Mouse (Mus musculus) embryo, embryonic 11 days (tissue): ENCODE measurements around the gene Hba-x.
A peak's percentile ranks its signal among the peaks of the same experiment; 100 is the strongest.
"Not testable (repeated sequence)": the region's sequence is repeated elsewhere in the genome, so short reads cannot be mapped to it uniquely, and the experiment has no call there.

ENCODE experiments used
- DNase-seq: peaks from one replicate; pipeline ENCODE4 v3.0.0-alpha.2; 2015

Hba-x gene

DNA sequence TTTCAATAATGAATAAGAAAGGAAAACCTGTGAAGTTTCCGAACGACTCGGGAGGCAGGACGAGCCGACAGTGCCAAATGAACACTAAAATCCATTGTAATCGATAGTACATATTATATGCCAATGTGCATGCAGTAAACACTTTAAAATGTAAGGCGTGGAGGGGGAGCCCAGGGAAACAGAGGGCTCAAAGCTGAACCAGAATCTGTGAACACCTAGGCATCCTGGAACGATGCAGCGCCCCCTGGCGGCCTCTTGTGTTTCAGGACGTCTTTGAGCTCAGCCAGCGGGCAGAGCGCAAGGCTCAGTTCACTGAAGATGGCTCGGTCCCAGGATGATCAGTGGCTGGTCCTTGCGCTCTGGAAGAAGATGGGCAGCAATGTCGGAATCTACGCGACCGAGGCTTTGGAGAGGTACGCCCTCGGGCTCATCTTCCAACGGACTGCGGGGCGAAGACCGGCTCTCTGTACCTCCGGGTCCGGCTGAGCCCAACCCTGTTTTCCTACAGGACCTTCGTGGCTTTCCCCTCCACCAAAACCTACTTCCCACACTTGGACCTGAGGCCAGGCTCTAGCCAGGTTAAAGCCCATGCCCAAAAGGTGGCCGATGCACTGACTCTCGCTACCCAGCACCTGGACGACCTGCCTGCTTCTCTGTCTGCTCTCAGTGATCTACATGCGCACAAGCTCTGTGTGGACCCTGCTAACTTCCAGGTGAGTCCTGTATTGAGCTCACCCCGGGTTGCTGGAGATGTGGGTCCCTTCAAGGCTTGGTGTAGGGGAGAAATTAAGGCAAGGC lies 10.7 kb downstream of the Hba-x start, which contains the start of gene Hbq1b:
Gene Hbq1b, plus strand, starts transcription at position 271 of the 798 bp plus-strand sequence.
- peak; percentile 71 for DNase-seq

DNA sequence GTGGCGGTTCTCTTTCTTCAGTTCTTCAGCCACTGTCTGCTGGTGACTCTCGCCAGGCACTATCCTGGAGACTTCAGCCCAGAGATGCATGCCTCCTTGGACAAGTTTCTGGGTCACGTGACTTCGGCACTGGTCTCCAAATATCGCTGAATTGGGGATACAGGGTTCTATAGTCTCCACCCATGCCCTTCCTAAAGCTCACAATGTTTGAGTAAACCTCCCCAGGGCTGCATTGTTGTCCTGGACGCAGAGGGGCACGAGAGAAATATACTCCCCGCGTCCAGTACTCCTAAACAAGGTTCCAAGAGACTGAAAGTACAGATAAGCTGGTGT lies 11.3 kb downstream of the Hba-x start:
- no peak for DNase-seq

DNA sequence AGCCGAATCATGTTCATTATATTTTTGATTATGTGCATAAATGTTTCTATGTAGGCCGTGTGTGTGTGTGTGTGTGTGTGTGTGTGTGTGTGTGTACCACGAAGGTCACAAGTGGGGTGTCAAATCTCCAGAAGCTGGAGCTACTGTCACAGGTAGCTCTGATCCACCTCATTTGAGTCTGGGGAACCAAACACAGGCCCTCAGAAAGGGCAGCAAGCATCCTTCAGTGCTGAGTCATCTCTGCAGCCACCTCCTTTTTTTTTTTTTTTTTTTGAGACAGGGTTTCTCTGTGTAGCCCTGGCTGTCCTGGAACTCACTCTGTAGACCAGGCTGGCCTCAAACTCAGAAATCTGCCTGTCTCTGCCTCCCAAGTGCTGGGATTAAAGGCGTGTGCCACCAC lies 16.6 kb downstream of the Hba-x start:
- not testable (repeated sequence) for DNase-seq

GRCm38 (mm10) chr11:32293479-32293878 lies 17.3 kb downstream of the Hba-x start:
- not testable (repeated sequence) for DNase-seq

GRCm38 (mm10) chr11:32296203-32296602 lies 20.0 kb downstream of the Hba-x start, which contains the start of gene Hba-a2:
Gene Hba-a2 (plus strand): TSS chr11:32296489.
- not testable (repeated sequence) for DNase-seq

DNA sequence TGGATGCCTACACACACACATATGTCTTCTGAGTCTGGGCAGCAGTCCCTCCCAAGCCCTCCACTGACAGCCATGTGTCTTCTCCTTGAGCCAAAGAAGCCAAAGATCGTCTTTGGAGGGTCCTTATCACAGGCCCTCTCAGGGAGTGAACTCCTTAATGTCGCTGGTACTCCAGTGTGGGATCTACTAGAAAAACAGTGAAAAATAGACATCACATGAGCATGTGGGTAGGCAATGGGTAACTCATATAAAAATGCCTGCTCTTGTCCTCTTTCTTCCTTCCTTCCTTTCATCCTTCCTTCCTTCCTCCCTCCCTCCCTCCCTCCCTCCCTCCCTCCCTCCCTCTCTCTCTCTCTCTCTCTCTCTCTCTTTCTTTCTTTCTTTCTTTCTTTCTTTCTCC lies 21.2 kb downstream of the Hba-x start:
- DNase-seq: not testable (repeated sequence)

DNA sequence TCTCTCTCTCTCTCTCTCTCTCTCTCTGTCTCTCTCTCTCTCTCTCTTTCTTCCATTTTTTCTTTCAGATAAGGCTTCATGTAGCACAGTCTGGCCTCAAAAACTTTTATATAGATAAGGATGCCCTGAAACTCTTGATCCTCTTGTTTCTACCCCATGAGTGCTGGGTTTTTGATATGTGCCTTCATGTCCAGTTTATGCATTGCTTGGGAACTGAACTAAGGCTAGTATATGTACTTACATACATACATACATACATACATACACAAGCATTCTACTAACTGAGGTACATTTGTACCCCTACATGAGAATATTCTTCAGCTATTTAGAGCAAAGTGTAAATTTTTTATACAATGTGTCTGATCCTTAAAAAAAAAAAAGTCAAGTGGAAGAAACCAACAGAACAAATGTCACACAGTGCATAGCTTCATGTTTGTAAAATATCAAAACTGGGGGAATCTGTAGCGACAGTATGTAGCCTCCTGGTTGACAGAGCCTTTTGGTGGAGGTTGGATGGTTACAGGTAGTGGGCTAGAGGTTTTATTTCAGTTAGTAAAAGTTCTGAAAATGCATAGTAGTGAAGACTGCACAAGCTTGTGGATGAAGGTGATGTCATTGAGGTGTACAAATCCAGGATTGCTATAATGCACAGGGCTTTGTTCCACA lies 21.8 kb downstream of the Hba-x start:
- no peak for DNase-seq

DNA sequence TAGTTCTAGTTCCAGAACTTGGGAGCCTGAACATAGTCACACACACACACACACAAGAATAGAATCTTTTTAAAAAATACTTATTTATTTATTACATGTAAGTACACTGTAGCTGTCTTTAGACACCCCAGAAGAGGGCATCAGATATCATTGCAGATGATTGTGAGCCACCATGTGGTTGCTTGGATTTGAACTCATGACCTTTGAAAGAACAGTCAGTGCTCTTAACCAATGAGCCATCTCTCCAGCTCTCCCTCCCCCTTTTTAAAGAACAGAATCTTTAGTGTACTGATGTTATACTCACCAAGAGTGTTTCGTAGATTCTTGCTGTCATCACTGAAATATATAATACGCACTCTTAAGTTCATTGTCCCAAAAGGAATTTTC lies 22.3 kb downstream of the Hba-x start:
- no peak for DNase-seq

GRCm38 (mm10) chr11:32299865-32300264 lies 23.7 kb downstream of the Hba-x start, which contains the start of gene Hbq1a:
Gene Hbq1a (plus strand): TSS chr11:32300069.
- peak; percentile 59 for DNase-seq

DNA sequence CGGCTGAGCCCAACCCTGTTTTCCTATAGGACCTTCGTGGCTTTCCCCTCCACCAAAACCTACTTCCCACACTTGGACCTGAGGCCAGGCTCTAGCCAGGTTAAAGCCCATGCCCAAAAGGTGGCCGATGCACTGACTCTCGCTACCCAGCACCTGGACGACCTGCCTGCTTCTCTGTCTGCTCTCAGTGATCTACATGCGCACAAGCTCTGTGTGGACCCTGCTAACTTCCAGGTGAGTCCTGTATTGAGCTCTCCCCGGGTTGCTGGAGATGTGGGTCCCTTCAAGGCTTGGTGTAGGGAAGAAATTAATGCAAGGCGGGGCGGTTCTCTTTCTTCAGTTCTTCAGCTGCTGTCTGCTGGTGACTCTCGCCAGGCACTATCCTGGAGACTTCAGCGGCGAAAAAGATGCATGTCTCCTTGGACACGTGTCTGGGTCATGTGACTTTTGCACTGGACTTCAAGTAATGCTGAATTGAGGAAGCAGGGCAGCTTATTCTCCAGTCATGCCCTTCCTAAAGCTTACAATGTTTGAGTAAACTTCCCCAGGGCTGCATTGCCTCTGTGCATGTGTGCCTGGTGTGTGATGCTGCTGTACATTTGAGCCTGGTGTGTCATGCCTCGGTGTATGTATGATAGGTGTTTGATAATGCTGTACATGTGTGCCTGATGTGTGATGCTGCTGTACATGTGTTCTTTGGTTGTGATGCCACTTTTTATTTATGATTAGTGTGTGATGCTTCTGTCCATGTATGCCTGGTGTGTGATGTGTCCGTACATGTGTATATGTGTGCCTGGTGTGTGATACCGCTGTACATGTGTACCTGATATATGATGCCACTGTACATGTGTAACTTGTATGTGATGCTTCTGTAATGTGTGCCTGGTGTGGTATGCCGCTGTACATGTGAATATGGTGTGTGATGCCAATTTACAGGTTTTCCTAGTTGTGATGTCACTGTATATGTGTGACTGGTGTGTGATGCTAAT lies 24.4 kb downstream of the Hba-x start:
- DNase-seq: no peak

GRCm38 (mm10) chr11:32301506-32301905 lies 25.3 kb downstream of the Hba-x start:
- no peak for DNase-seq

- DNase-seq: no peak
Observed at GRCm38 (mm10) chr11:32302824-32303419, 26.7 kb downstream of the Hba-x start.

DNA sequence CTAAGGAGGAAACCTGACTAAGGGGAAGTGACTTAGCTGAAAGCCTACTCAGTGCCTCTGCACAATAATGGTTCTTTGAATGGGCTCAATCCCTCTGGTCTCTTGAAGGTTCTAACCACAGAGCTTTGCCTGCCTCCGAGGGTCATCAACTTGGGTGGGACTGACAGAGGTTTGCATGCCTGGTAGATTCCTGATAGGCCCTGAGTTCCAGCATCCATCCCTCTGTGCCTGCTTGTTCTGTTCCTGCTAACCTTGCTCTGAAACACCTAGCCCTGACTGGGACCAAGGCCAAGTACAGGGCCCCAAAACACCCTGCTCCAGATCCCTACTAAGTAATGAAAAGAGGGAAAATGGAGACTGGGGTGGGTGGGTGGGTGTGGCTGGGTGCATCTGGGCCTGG lies 27.3 kb downstream of the Hba-x start:
- no peak for DNase-seq

DNA sequence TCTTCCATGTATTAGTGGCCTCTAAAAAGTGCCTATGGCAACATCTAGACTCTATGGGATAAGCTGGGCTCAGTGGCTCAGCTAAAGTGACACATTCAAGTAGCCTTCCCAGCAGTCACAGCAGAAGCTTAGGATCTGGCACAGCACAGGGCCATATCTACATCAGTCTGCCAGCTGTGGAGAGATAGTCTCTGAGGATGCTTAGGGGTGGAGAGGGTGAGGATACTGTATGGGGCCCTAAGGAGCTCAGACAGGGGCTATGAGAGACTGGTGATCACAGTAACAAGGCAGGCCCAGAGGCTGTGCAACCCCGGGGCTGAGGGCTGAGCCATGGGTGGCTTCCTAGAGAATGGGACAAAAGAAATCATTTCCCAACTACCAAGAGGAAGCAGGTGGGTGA lies 30.8 kb downstream of the Hba-x start:
- DNase-seq: no peak

DNA sequence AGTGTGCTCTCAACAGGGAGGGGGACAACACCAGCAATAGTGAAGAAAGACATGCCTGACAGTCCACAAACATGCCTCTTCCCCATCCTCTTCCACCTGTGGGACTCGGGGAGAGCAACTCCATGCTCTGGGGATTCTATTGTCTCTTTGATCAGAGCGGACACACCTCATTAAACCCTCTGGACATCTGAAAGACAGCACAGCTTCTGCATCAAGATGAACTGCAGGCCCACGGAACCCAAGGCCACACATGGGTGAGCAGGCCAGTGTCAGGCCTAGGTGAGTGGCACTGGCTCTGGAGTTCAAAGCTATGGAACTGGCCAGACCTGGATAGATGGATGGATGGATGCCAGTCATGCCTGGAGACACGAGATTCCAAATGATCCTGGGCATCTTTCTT lies 33.2 kb downstream of the Hba-x start:
- DNase-seq: no peak

GRCm38 (mm10) chr11:32309928-32310327 lies 33.7 kb downstream of the Hba-x start:
- DNase-seq: no peak

- DNase-seq: no peak
Observed at GRCm38 (mm10) chr11:32316009-32316408, 39.8 kb downstream of the Hba-x start.

- DNase-seq: no peak
Observed at GRCm38 (mm10) chr11:32320507-32321195, 44.5 kb downstream of the Hba-x start.

GRCm38 (mm10) chr11:32321196-32321565 lies 45.0 kb downstream of the Hba-x start:
- DNase-seq: peak; percentile 76

DNA sequence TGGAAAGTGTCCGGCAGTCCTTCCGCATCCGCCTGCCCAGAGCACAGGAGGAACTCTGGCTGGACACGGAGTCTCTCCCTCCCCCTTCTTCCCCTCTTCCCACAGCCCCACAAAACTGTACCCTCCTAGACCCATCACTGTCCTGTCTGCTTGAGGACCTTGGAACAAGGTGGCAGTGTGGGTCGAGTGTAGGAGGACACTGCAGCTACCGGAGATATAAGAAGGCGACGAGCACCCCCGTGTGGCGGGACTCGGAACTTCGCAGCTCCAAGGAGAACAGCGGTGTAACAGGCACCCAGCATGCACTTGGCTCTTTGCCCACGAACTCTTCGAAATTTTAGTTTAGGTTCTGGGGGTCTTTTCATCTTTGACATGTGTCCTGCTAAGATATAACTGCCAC lies 48.4 kb downstream of the Hba-x start:
- DNase-seq: peak; percentile 91
